Mouse (Mus musculus) kidney, adult 9 months (tissue): Measurements from ENCODE around the gene Fmo1.

Experiments used
- DNase-seq: peaks from one replicate; pipeline ENCODE4 v3.0.0; 2022

The Fmo1 gene

GRCm38 (mm10) chr1:162862328-162862727 is 4.1 kb downstream of the Fmo1 start:
- no peak for DNase-seq

DNA sequence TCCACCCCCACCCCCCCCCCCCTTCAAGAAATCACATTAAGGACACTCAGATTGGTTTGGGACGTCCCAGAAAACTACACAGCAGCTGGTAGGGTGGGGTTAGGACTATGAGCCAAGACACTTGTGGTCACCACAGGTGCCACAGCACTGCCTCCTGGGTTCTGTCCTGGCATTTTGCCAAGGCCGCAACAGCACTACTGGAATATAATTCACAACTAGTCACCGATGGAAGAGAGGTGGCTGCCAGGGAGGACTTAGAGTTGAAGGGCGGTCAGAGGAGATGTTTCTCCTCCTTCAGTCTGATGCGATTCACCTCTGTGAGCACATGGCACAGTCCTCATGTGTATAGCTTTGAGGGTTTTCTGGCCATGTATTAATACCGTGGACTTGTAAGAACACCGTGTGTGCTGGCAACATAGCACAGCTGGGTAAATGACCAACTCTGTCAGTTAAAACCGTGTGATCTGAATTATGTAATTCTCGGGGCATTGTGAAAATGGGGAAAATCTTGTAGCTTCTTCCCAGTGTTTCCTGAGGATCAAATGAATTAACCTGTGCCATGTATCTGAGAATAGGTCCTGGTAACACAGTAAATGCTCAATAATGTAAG is 6.3 kb downstream of the Fmo1 start:
- DNase-seq: peak; percentile 85

DNA sequence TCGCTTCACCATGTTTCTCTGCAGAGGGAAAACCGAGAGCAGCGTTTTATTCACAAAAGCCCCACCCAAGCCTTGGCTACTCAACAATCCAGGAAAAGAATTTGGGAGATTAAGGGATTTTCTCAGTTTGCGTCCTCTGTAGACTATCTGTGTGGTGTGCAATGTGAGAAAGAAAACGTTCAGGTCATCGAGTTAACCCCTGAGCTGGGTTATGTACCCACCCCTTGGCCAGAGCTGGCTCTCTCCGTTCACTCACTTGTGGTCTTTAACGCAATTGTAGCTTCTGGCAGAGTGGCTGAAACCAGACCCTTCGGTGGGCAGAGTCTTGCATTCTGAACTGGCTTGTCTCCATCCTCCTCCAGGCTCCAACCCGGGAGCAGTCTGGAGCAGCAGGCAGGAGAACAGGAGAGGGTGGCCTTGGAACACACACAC is 6.8 kb downstream of the Fmo1 start:
- peak; percentile 71 for DNase-seq

GRCm38 (mm10) chr1:162858748-162859130 is 7.7 kb downstream of the Fmo1 start:
- peak; percentile 71 for DNase-seq

GRCm38 (mm10) chr1:162857766-162858747 is 8.4 kb downstream of the Fmo1 start:
- peak; percentile 89 for DNase-seq

GRCm38 (mm10) chr1:162853812-162854482 is 12.5 kb downstream of the Fmo1 start:
- peak; percentile 79 for DNase-seq

GRCm38 (mm10) chr1:162847554-162847953 is 18.9 kb downstream of the Fmo1 start:
- no peak for DNase-seq

GRCm38 (mm10) chr1:162840211-162840610 is 26.2 kb downstream of the Fmo1 start:
- no peak for DNase-seq

DNA sequence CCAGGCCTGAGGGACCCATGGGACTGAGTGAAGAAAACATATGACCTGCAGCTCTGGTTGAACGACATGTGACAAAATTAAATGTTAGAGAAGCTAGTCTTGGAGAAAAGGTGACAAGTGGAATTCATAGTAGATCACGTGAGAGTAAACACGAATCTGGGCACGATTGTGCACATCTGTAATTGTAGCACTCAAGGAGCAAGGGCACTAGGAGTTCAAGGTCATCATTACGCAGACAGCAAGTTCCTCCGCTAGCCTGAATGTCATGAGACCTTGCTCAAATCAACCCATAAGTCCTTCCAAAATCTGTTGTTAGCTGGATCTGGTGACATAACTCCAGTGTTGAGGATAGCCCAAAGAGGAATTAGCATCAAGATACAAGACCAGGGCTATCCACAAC is 27.4 kb downstream of the Fmo1 start:
- no peak for DNase-seq

DNA sequence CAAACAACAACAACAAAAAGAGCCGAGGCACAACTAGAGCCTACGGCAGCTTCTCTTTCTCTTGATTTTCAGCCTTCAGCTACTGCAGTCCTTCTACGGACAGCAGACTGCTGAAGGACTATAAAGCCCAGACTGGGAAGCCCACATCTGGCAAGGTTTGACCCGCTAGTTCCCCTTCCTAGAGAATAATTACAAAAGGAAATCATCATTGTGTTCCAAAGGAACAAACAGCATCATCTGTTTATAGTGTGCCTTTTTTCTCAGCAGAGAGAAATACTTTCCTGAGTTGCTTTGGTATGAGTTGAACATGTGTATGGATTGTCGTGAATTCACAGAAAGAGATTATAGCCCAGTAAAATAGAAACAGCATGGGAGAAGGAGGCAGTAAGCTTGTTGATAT is 32.1 kb downstream of the Fmo1 start:
- DNase-seq: no peak

DNA sequence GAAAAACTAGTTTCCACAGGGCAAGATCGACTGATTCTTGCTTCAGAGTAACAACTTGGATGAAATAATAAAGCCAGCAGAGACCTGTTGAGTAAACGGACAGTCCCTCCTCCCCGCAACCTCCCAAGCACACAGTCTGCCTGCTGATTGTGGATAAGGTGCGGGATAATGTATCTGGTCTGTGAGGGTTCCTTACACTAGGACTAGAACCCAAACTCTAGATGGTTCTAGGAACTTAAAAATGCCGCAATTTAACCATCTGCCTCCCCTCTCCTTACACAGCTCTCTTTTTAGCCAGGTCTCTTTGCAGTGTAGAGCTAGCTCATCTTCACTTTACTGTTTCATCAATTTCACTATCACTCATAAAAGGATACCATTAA is 33.8 kb downstream of the Fmo1 start:
- no peak for DNase-seq

GRCm38 (mm10) chr1:162831838-162832573 is 34.4 kb downstream of the Fmo1 start:
- DNase-seq: no peak

GRCm38 (mm10) chr1:162819280-162819679 is 47.1 kb downstream of the Fmo1 start:
- DNase-seq: no peak

- peak; percentile 91 for DNase-seq
These were observed 50.9 kb downstream of the Fmo1 start for GRCm38 (mm10) chr1:162815381-162816127.

DNA sequence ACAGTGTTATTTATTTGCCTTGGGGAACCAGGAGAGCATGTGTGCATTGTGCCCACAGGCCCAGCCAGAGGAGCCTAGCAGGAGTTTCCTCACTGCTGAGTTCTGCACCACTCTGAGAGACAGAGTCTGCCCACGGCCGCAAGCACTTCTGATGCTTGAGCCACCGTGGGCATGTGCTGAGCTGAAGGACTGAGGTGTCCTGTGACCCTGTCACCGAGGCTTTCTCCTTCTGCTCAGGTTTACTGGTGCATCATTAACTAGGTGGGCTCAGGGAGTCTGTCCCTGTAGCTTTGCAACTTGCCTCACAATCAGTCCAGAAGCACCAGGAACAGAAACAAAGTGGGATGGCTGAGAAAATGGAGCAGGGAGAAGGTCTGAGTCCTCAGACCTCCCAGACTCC is 51.5 kb downstream of the Fmo1 start:
- DNase-seq: no peak

DNA sequence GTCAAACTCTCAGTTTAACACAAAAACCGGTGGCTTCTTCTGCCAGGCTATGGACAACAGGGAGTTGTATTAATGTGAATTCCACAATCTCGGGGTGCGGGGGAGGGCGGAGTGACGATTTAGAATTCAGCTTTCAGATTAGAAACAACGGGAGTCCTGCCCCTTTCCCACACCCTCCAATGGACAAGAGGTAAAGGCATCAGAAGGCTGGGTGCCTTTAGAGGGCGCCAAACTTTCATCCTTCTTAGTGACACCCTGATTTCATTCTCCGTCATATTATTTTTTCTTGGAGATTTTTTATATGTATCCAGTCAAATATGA is 52.6 kb downstream of the Fmo1 start, which contains the start of gene Fmo4:
Fmo4 (minus strand) TSS at position 137 of the 321 bp plus-strand sequence.
- peak; percentile 92 for DNase-seq

DNA sequence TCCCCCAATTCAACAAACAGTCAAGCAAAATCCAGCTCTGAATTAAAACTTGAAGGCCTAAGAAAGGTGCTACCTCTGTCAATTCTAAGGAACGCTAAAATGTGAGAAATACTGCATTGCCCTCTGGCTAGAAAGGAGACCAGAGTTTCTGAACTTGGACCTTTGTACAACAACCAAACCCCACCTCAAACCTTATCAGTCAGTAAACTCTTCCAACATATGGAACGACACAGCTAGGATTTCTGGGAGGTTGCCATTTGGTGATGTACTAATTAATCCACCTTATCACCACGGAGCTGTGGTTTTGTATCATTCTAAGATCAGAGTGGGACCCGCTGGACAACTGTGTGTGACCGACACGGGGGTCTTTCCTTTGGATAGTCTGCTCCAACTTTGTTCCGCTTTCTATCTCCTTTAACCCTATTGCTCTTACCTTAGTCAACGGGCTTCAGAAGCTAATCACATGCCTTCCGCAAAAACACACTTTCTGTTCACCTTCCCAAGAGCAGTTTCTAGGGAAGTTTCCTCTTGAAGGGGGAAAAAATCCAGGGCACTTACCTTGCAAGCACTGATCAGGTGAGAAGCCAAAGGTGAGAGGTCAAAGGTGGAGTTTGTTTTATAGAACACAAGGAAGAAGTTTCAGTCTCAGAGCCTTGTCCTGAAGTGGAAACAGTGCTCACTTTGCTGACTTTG is 53.1 kb downstream of the Fmo1 start:
- DNase-seq: no peak

GRCm38 (mm10) chr1:162808541-162808940 is 57.9 kb downstream of the Fmo1 start:
- DNase-seq: no peak

DNA sequence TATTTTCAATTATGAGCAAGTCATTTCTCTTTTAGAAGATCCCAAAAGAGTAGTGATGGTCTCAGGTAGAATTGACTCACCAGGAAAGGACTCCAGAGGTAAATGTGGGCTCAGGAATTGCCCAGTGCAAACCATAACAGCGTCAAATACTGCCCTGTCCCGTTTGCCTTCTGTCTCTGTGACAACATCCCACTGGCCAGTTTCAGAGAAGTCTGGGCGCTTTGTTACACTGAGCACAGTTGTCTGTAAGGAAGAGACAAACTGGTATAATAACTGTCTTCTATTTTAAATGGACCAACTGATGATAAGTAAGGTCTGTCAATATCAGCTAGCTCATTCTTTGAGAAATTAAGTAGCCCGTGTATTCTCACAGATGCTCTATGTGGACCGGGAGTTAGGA is 59.0 kb downstream of the Fmo1 start:
- no peak for DNase-seq

DNA sequence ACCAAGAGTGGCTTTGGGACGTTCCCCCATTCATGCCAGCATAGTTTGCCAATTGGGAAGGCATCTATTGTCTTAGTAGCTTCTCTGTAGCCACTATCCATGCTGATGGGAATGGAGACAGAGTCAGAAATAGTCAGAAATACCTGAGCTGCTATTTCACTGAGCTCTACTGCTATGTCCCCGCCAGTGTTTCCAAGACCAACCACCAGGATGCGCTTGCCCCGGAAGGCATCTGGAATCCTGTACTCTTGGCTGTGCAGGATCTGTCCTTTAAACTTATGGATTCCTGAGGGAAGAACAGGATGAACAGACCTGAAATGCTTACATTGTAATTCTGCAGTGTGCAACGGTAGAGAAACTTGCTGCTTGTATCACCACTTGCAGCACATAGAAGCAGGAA is 61.4 kb downstream of the Fmo1 start:
- DNase-seq: no peak

GRCm38 (mm10) chr1:162796441-162796840 is 70.0 kb downstream of the Fmo1 start:
- no peak for DNase-seq
